Mouse (Mus musculus): Measurements from ENCODE around the gene Trim2.
A peak's percentile ranks its signal among the peaks of the same experiment; 100 is the strongest.

Gene Trim2

GRCm38 (mm10) chr3:84254520-84254878 is 52.2 kb downstream of the Trim2 start:
- no peak for DNase-seq (ENCODE audit: low spot score)

DNA sequence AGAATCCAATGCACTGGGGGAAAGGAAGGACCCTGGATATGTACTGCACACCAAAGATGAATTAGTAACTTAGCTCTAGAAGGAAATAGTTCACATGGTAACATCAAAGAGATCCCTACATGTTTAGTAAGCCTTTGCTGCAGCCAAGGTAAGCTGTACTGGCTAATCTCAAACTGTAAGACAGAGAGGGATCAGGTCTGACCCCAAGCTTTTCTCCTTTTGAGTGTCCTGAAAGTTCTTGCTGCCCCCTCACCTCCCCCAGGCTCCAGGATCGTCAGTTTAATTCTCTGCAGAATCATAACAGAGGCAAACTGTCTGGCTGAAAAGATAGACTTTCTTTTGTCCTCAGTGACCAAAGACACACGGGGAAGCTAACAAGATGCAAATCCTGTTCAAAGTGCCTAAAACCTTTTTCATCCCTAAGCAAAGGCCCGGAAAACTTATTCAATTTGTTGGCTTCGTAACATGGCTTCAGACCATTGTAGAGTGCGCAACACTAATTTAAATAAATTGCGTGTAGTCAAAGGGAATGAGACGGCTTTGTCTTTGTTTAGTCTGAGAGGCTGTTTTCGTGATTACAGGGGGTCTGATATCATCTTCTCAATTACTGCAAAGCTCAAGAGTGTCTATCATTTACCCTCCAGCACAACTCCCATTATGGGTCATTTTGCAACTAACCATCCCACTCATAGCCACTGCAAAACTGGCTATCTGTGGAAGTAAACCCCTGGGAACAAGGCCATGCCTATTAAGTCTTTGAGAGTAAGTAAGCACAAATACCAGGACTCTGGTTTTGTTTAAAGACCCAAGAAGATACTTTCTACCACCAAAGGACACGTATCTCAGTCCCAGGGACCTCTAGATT is 52.8 kb downstream of the Trim2 start:
- no peak for DNase-seq (ENCODE audit: low spot score)

- no peak for DNase-seq (ENCODE audit: low spot score)
Measured at GRCm38 (mm10) chr3:84252776-84253654, 53.7 kb downstream of the Trim2 start.

DNA sequence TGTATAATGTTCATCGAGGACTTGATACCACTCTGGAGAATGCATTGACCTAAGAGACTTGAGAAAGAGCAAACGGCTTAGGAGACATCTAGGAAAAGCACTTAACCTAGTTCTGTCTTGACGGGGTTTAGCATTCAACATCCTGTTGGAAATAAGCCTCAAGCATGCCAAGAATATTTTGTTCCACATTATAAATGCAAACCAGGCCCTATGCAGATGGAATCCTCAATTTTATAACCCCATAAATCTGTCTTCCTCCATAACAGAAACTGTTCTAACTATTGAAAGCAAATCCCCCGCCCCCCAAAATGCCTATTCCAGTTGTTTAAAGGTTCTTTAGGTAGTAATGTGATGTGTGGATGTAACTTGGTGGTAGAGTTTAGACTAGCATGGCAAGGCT is 55.0 kb downstream of the Trim2 start:
- DNase-seq (ENCODE audit: low spot score), result no peak

DNA sequence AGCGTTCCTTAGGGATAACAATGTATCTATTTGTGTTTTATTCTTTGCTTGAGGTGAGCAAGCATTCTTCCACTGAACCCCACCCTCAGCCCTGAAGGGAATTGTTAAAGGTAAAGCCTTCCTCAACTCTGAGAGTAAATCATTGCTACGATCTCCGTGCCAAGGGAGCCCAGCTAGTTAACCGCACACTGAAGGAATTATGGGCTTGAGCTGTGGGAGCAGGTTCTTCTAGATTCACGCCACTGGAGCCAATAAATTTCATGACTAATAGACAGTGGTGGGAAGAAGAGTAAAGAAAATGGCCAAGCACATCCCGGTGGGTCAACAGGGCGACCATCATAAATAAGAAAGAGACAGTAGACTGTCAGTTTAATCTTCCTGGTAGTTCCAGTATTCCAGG is 56.4 kb downstream of the Trim2 start:
- no peak for DNase-seq (ENCODE audit: low spot score)

- DNase-seq (ENCODE audit: low spot score), result no peak
Measured at GRCm38 (mm10) chr3:84247789-84248188, 58.9 kb downstream of the Trim2 start.

- DNase-seq (ENCODE audit: low spot score), result no peak
Measured at GRCm38 (mm10) chr3:84246421-84246861, 60.2 kb downstream of the Trim2 start.

DNA sequence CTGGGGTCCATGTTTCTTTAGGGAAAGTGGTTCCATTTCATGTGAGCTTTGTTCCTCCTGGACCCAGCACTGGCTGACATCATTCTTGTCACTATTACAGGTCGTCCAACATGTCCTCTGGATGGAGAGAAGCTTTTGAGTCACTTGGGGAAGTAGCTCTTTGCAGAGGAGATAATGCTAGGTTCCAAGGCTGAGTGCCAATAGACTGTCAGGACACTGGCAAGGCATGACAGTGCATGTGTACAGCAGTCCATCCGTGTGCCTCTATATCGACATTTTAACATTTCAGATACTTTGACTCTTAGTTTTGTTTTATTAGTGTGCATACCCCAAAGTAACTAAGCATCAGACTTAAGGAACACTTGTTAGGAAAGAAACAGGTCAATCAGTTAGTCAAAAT is 63.6 kb downstream of the Trim2 start:
- DNase-seq (ENCODE audit: low spot score), result no peak

DNA sequence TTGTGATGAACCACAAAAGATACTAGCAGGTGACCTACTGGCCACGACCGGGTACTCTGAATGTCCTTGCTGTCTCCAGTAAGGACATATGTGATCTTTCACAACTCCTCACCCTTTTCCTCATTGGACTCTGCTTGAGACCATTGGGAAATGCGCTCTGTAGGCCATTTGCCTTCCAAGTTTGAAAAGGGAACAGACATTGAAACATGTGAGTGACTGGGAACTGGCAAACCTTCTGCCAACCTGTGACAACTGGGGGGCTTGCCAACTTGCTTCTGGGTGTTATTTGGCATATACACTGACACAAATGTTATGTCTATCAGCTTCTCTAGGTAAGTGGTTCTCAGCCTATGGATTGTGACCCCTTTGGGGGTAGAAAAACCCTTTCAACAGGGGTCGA is 64.2 kb downstream of the Trim2 start:
- DNase-seq (ENCODE audit: low spot score), result no peak

- DNase-seq (ENCODE audit: low spot score), result no peak
Measured at GRCm38 (mm10) chr3:84241098-84241497, 65.6 kb downstream of the Trim2 start.

GRCm38 (mm10) chr3:84235420-84236304 is 71.0 kb downstream of the Trim2 start:
- no peak for DNase-seq (ENCODE audit: low spot score)

DNA sequence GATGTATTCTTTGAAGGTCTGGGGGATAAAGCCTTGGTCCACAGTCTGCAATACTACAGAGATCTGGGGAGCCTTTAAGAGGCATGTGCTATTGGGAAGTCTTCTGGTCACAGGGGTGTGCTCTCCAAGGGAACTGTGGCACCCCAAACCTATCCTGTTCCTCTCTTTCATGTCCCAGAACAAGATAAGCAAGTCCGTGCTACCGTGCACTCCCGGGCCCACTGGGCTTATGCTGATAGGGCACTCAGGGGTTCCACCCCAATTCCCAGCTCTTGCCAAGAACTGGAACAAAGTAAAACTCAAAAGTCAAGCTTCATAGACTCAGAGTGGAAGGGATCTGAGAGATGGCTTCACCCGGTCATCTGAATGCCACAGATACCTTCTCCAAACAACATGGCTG is 72.1 kb downstream of the Trim2 start:
- DNase-seq (ENCODE audit: low spot score), result no peak

DNA sequence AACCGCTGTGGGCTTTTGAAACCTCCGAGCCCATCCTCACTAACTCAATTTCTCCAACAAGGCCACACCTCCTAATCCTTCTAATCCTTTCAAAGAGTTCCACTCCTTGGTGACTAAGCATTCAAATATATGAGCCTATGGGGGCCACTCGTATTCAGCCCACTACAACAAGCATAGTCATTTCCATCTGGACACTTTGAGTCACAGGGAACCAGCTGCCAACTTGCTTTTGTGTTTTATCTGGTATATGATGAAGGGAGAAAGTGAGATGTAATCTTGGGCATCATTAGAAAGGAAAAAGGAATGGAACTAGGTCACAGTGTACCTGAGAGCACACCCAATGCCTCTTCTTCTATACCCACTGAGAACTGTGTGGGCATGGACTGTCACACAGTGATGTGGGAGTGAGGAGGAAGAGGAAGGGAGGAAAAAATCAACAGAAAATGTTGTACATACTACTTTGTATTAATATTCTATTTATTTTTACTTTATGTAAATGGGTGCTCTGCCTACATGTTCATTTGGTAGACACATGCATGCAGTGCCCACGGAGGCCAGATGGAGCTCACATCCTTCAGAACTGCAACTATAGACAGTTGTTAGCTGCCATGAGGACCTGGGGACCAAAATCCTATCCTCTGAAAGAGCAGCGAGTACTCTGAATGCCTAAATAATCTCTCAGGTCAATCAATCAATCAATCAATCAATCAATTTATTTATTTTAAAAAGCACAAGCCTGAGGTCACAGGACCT is 72.8 kb downstream of the Trim2 start:
- no peak for DNase-seq (ENCODE audit: low spot score)

GRCm38 (mm10) chr3:84232312-84232711 is 74.4 kb downstream of the Trim2 start:
- no peak for DNase-seq (ENCODE audit: low spot score)

DNA sequence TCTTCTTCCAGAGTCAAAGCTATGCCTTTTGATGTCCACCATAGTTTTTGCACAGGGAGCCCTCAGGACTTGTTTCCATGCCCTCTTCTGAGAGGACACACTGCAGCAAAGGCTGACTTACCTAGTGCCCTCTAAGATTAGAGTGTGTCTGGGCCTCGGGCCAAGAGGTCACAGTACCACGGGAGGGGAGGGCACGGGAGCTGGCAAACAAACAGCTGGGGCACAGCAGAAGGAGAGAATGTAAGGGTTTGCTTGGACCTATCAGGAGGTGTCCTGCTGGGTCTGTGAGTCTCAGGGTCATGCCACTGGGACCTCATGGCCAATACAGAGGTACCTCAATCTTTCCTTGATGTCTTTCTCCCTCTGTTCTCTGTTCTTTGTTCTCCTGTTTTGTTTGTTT is 75.7 kb downstream of the Trim2 start:
- DNase-seq (ENCODE audit: low spot score), result no peak

- DNase-seq (ENCODE audit: low spot score), result no peak
Measured at GRCm38 (mm10) chr3:84228911-84229310, 77.8 kb downstream of the Trim2 start.

GRCm38 (mm10) chr3:84228203-84228870 is 78.3 kb downstream of the Trim2 start:
- peak; percentile 57 for DNase-seq (ENCODE audit: low spot score)

GRCm38 (mm10) chr3:84227628-84228027 is 79.0 kb downstream of the Trim2 start:
- DNase-seq (ENCODE audit: low spot score), result no peak

- DNase-seq (ENCODE audit: low spot score), result no peak
Measured at GRCm38 (mm10) chr3:84224982-84225381, 81.7 kb downstream of the Trim2 start.

GRCm38 (mm10) chr3:84220748-84221147 is 85.9 kb downstream of the Trim2 start:
- DNase-seq (ENCODE audit: low spot score), result peak; percentile 32

DNA sequence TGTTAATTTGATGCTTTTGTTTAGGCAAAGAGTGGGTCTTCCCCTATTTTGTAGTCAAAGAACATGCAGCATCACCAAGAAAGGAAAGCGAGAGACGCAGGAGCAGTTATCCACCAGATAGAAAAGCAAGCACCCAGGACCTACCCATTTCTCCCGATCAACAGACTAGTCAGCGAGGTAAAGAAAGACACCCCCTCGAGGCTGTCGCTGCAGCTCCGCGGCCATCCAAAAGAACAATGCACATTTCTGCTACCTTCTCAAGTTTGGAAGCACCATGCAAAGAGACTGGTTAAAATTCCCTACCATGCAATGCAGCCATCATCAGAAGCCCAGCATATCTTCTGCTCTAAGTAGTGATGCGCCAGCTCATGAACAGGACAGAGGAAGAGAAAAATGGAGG is 86.4 kb downstream of the Trim2 start:
- DNase-seq (ENCODE audit: low spot score), result no peak

Measured in urinary bladder, postnatal 25 days (tissue).